Mouse (Mus musculus) CH12.LX (cell line): ENCODE data around the gene Gm20708. TPM values are rescaled to one million over a fixed set of nuclear protein-coding genes. Genes with fewer than 3 reads are reported as not detected.

Experiments used
- DNase-seq: peaks from one replicate; pipeline ENCODE4 v3.0.0-alpha.2; 2013; ENCODE audit errors: extremely low read depth
- H3K27ac ChIP-seq: 2 replicates; pipeline ENCODE4 v1.5.1; 2012; ENCODE audit warnings: low read depth, mild to moderate bottlenecking, control low read depth, moderate library complexity; ENCODE audit not compliant: insufficient read depth
- H3K27me3 ChIP-seq: replicated peaks from 2 replicates; pipeline ENCODE3; 2012; ENCODE audit warnings: inconsistent platforms
- H3K36me3 ChIP-seq, 2 experiments: replicated peaks in 1 of 2; 2 replicates each; pipeline versions ENCODE3 to v1.6.1; 2012; ENCODE audit warnings: inconsistent platforms in 1 of 2, low read length in 1 of 2, mild to moderate bottlenecking in 1 of 2, mixed read lengths in 1 of 2, moderate library complexity in 1 of 2; ENCODE audit not compliant: control insufficient read depth in 1 of 2, insufficient read depth in 1 of 2
- H3K4me1 ChIP-seq, 2 experiments: 2 replicates each; pipeline ENCODE4 v1.6.1; 2012; ENCODE audit warnings: inconsistent platforms in 1 of 2, moderate library complexity in 1 of 2; ENCODE audit not compliant: insufficient read depth in 2 of 2, control insufficient read depth in 1 of 2
- H3K4me2 ChIP-seq: 2 replicates; pipeline ENCODE4 v1.6.1; 2012; ENCODE audit warnings: low read depth, mild to moderate bottlenecking, control low read depth; ENCODE audit not compliant: poor library complexity, insufficient read depth, severe bottlenecking
- H3K4me3 ChIP-seq, 3 experiments: fragments of 150-350 bp in 1 of 3; sonication (generic) in 1 of 3; replicated peaks in 1 of 3; 2 replicates each; pipeline versions ENCODE3 to v1.5.1; 2011 to 2012; ENCODE audit warnings: low read depth in 2 of 3, low read length in 2 of 3, mild to moderate bottlenecking in 2 of 3, moderate library complexity in 2 of 3, control low read depth in 1 of 3, improper control_type of control experiment in 1 of 3, inconsistent platforms in 1 of 3, mixed read lengths in 1 of 3; ENCODE audit not compliant: poor library complexity in 1 of 3
- H3K79me2 ChIP-seq: replicated peaks from 2 replicates; pipeline ENCODE4 v1.6.1; 2012; ENCODE audit warnings: mild to moderate bottlenecking, moderate library complexity; ENCODE audit not compliant: control insufficient read depth, poor library complexity, insufficient read depth, severe bottlenecking; ENCODE audit errors: extremely low read depth
- H3K9ac ChIP-seq: 2 replicates; pipeline ENCODE4 v1.6.1; 2012; ENCODE audit warnings: low read depth, mild to moderate bottlenecking, control low read depth, moderate library complexity; ENCODE audit not compliant: insufficient read depth
- H3K9me3 ChIP-seq: replicated peaks from 2 replicates; pipeline ENCODE3; 2012; ENCODE audit warnings: low read length, inconsistent platforms, mixed read lengths
- CHD1 ChIP-seq: IDR thresholded peaks from 2 replicates; pipeline ENCODE4 v1.6.1; 2012; ENCODE audit warnings: low read depth, low read length, improper control_type of control experiment, inconsistent platforms
- CHD2 ChIP-seq: IDR thresholded peaks from 2 replicates; pipeline ENCODE4 v1.6.1; 2011; ENCODE audit warnings: low read length, improper control_type of control experiment
- CTCF ChIP-seq, 2 experiments: IDR thresholded peaks in 1 of 2; conservative IDR thresholded peaks in 1 of 2; 2 replicates each; pipeline ENCODE4 v1.5.1; 2011 to 2012; ENCODE audit warnings: low read depth in 2 of 2, low read length in 2 of 2, improper control_type of control experiment in 1 of 2, inconsistent platforms in 1 of 2, mild to moderate bottlenecking in 1 of 2, moderate library complexity in 1 of 2
- E2F4 ChIP-seq: IDR thresholded peaks from 2 replicates; pipeline ENCODE4 v1.6.1; 2011; ENCODE audit warnings: low read depth, low read length, improper control_type of control experiment; ENCODE audit not compliant: insufficient replicate concordance
- EP300 ChIP-seq: IDR thresholded peaks from 2 replicates; pipeline ENCODE4 v1.6.1; 2011; ENCODE audit warnings: low read length, improper control_type of control experiment
- ETS1 ChIP-seq: conservative IDR thresholded peaks from 2 replicates; pipeline ENCODE4 v1.6.1; 2012; ENCODE audit warnings: low read depth, mild to moderate bottlenecking, inconsistent platforms, low read length, improper control_type of control experiment, moderate library complexity
- GABPA ChIP-seq: IDR thresholded peaks from 2 replicates; pipeline ENCODE4 v1.6.1; 2012; ENCODE audit warnings: low read depth, low read length, improper control_type of control experiment, inconsistent platforms; ENCODE audit not compliant: insufficient replicate concordance
- IRF4 ChIP-seq: IDR thresholded peaks from 2 replicates; pipeline ENCODE4 v1.6.1; 2014; ENCODE audit warnings: low read depth, mild to moderate bottlenecking, inconsistent platforms, low read length, improper control_type of control experiment
- JUN ChIP-seq: IDR thresholded peaks from 2 replicates; pipeline ENCODE4 v1.6.1; 2011; ENCODE audit warnings: low read depth, mild to moderate bottlenecking, low read length, improper control_type of control experiment, moderate library complexity; ENCODE audit not compliant: insufficient read depth
- JUND ChIP-seq: conservative IDR thresholded peaks from 2 replicates; pipeline ENCODE4 v1.6.1; 2011; ENCODE audit warnings: low read depth, low read length, improper control_type of control experiment
- MAFK ChIP-seq: IDR thresholded peaks from 2 replicates; pipeline ENCODE4 v1.6.1; 2011; ENCODE audit warnings: low read length, improper control_type of control experiment; ENCODE audit not compliant: insufficient replicate concordance
- MAX ChIP-seq: IDR thresholded peaks from 2 replicates; pipeline ENCODE4 v1.6.1; 2011; ENCODE audit warnings: low read length, improper control_type of control experiment
- MEF2A ChIP-seq: IDR thresholded peaks from 2 replicates; pipeline ENCODE4 v1.6.1; 2014; ENCODE audit warnings: low read depth, mild to moderate bottlenecking, inconsistent platforms, low read length, improper control_type of control experiment, borderline replicate concordance
- MYC ChIP-seq: IDR thresholded peaks from 2 replicates; pipeline ENCODE4 v1.6.1; 2011; ENCODE audit warnings: low read depth, mild to moderate bottlenecking, improper control_type of control experiment, low read length
- NELFE ChIP-seq: IDR thresholded peaks from 2 replicates; pipeline ENCODE4 v1.6.1; 2011; ENCODE audit warnings: low read depth, low read length, improper control_type of control experiment
- NRF1 ChIP-seq: IDR thresholded peaks from 2 replicates; pipeline ENCODE4 v1.6.1; 2014; ENCODE audit warnings: low read depth, mild to moderate bottlenecking, inconsistent platforms, low read length, improper control_type of control experiment, moderate library complexity
- POLR2A ChIP-seq: IDR thresholded peaks from 2 replicates; pipeline ENCODE4 v1.6.1; 2011; ENCODE audit warnings: low read depth, mild to moderate bottlenecking, improper control_type of control experiment, low read length
- RAD21 ChIP-seq: IDR thresholded peaks from 2 replicates; pipeline ENCODE4 v1.6.1; 2011; ENCODE audit warnings: low read depth, mild to moderate bottlenecking, low read length, improper control_type of control experiment, moderate library complexity
- TBP ChIP-seq: conservative IDR thresholded peaks from 2 replicates; pipeline ENCODE4 v1.6.1; 2011; ENCODE audit warnings: low read depth, low read length, improper control_type of control experiment
- TCF12 ChIP-seq: IDR thresholded peaks from 2 replicates; pipeline ENCODE4 v1.6.1; 2014; ENCODE audit warnings: low read depth, mild to moderate bottlenecking, inconsistent platforms, low read length, improper control_type of control experiment
- UBTF ChIP-seq: IDR thresholded peaks from 2 replicates; pipeline ENCODE4 v1.6.1; 2012; ENCODE audit warnings: low read depth, mild to moderate bottlenecking, inconsistent platforms, low read length, improper control_type of control experiment, moderate library complexity
- USF1 ChIP-seq: IDR thresholded peaks from 2 replicates; pipeline ENCODE4 v1.6.1; 2014; ENCODE audit warnings: low read depth, mild to moderate bottlenecking, inconsistent platforms, low read length, improper control_type of control experiment
- ZC3H11A ChIP-seq: IDR thresholded peaks from 2 replicates; pipeline ENCODE4 v1.6.1; 2012; ENCODE audit warnings: low read depth, mild to moderate bottlenecking, inconsistent platforms, low read length, improper control_type of control experiment
- ZKSCAN1 ChIP-seq: IDR thresholded peaks from 2 replicates; pipeline ENCODE4 v1.6.1; 2012; ENCODE audit warnings: low read depth, inconsistent platforms, low read length, improper control_type of control experiment, borderline replicate concordance
- ZMIZ1 ChIP-seq: IDR thresholded peaks from 2 replicates; pipeline ENCODE4 v1.6.1; 2012; ENCODE audit warnings: low read depth, mild to moderate bottlenecking, inconsistent platforms, low read length, improper control_type of control experiment
- ZNF384 ChIP-seq: IDR thresholded peaks from 2 replicates; pipeline ENCODE4 v1.6.1; 2012; ENCODE audit warnings: low read depth, low read length, improper control_type of control experiment, inconsistent platforms
- dilution Hi-C: fragments of 300-500 bp; cut with MboI; formaldehyde crosslinking; loops from 2 replicates; pipeline ENCODE4 v1.14.3; 2020; ENCODE audit warnings: low sequenced_read_pairs; ENCODE audit not compliant: extremely low pct_unique_long_range_greater_than_20kb, extremely low pct_ligation_motif_present
- in situ Hi-C: fragments of 300-500 bp; cut with MboI; formaldehyde crosslinking; loops from 3 replicates; pipeline ENCODE4 v1.14.3; 2019; ENCODE audit warnings: low sequenced_read_pairs, low pct_ligation_motif_present, low pct_unique_long_range_greater_than_20kb, mixed read lengths
- polyA plus RNA-seq: library from polyadenylated mRNA; unstranded; fragments of >175 nt; gene quantifications from 2 replicates; pipeline ENCODE4 v1.2.1, GENCODE M21; 2012; ENCODE audit warnings: low read depth; ENCODE audit not compliant: insufficient read length
- total RNA-seq, 2 experiments: library from RNA; depleted of rRNA; stranded (reverse); fragments of 300-350 nt in 1 of 2; fragments of >200 nt in 1 of 2; gene quantifications; 2 replicates each; pipeline ENCODE4 v1.2.3; 2012 to 2014

Gm20708 gene
- total and polyA plus RNA-seq, 3 experiments, result 0.50 to 1.0 (median 0.80) TPM

DNA sequence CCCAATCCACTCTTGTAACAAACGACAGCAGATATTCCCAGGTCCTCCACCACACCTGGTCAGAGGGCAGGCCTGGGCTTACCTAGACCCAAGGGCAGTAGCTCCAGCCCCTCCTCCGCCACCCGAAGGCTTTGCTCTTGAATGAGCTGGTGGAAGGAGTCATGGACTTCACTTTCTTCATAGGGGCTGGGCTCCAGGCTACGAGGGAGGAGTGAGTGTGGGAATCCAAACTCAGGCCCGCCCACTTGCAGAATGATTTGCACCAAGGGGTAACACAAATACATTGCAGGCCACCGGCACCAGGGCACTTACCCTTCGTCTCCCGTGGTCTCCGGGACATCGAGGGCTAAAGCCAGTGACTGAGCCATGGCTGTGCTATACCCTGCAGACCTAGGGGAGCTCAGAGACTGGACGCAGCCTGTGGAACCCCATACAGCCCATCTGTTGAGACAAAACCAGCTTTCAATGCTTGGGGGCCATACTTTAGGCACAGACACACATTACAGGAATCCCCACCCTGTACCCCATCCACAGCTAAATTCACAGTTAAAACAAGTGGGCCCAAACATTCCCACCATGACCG is 30.5 kb upstream of the Gm20708 start:
- peak; percentile 71 for DNase-seq
- no peaks in the 10 kb centered on the region for H3K27me3 ChIP-seq
- H3K4me2 ChIP-seq, result peak overlapping the region; percentile 75
- in situ Hi-C loops (no loop called here), dilution Hi-C loops (no loop called here)
- no peak for TF ChIP-seq MEF2A
- no peak; the same call in 1 of the 2 replicates for TF ChIP-seq NRF1
- no peak for TF ChIP-seq ZNF384
- no peak for TF ChIP-seq E2F4
- TF ChIP-seq IRF4, result no peak
- no peak for TF ChIP-seq MAFK
- TF ChIP-seq JUND, result no peak
- TF ChIP-seq CTCF (conservative IDR thresholded peaks at IDR 0.05 in 1 of 2, IDR thresholded peaks at IDR 0.05 in 1 of 2; ENCODE audit: low read depth in 2 of 2, low read length in 2 of 2), result no peak
- TF ChIP-seq ZMIZ1, result no peak
- no peak for TF ChIP-seq POLR2A
- no peak for TF ChIP-seq ZC3H11A
- no peak for TF ChIP-seq ETS1
- TF ChIP-seq TBP, result 0 out of 2 replicates have a peak, but pooled peaks have one; percentile 23
- no peak for TF ChIP-seq NELFE
- no peak; the same call in 1 of the 2 replicates for TF ChIP-seq MAX
- TF ChIP-seq CHD2, result no peak
- TF ChIP-seq CHD1, result no peak
- 0 out of 2 replicates have a peak, but pooled peaks have one; percentile 27 for TF ChIP-seq TCF12
- no peak for TF ChIP-seq RAD21
- no peak for TF ChIP-seq GABPA
- 0 out of 2 replicates have a peak, but pooled peaks have one; percentile 5 for TF ChIP-seq MYC
- no peak for TF ChIP-seq JUN
- TF ChIP-seq USF1, result no peak
- TF ChIP-seq EP300, result no peak
- no peak for TF ChIP-seq ZKSCAN1
- no peak for TF ChIP-seq UBTF
- H3K79me2 ChIP-seq, result no peaks in the 10 kb centered on the region
- 0 out of 2 replicates have a peak overlapping the region, but pooled peaks have one; percentile 3 for H3K27ac ChIP-seq
- no peaks in the 10 kb centered on the region for H3K9me3 ChIP-seq
- H3K4me1 ChIP-seq, result peaks cover 8 to 64% of the 10 kb centered on the region in 2 experiments; a peak in 3 of 4 replicates
- peaks cover 35 to 54% of the 10 kb centered on the region in 2 experiments for H3K36me3 ChIP-seq
- peak overlapping the region; percentile 68 to 94 (median 71) for H3K4me3 ChIP-seq
- H3K9ac ChIP-seq, result peak overlapping the region; percentile 33
